Mouse (Mus musculus): ENCODE measurements around the gene Glis2. TPM values are rescaled to one million over a fixed set of nuclear protein-coding genes. Genes with fewer than 3 reads are reported as not detected.
"Not testable (repeated sequence)": the region's sequence is repeated elsewhere in the genome, so short reads cannot be mapped to it uniquely, and the experiment has no call there.

The Glis2 gene
- polyA plus RNA-seq, 1 experiment from 2014 or later: 31.3 TPM

DNA sequence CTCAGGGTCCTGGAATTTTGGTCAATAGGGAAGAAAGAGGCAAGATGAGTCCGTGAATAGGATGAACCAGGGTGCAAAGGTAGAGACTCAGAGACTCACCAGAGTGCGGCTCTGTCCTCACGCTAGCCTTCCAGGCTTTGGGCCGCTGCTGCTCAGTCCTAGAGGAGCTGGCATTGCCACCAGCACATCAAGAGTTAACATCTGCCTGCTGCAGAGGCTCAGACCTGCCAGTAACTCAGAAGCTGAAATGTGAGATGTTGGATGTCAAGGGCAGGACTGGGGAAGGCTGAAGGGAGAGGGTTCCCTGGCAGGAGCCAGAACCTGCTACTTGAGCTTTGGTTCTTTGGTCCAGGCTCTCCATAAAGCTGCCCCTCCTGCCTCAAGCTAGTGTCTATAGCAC, 23.8 kb upstream of the Glis2 start:
- Histone ChIP-seq H3K27ac (ENCODE audit: low read depth, low read length) (no peak overlapping the region), H3K4me2 (ENCODE audit: low read depth, low read length, severe bottlenecking) (no peak overlapping the region), H3K36me3 (ENCODE audit: control insufficient read depth, insufficient read depth, low read length) (no peaks in the 10 kb centered on the region), H3K4me1 (replicated peaks; ENCODE audit: control insufficient read depth, insufficient read depth, low read length) (no peaks in the 10 kb centered on the region), H3K9ac (ENCODE audit: low read length) (no peak overlapping the region; the same call in 1 of the 2 replicates), H3K4me3 (ENCODE audit: low read depth, low read length) (no peak overlapping the region), H3K9me3 (ENCODE audit: control insufficient read depth, low read length) (no peaks in the 10 kb centered on the region), H3K27me3 (ENCODE audit: control insufficient read depth, insufficient read depth, low read length) (no peaks in the 10 kb centered on the region)
- WGBS: 55% methylated on average over 4 of the region's 4 CpGs
- ATAC-seq (replicated peaks; ENCODE audit: low FRiP score) (no peak), DNase-seq (ENCODE audit: low spot score) (no peak)

GRCm38 (mm10) chr16:4576038-4576437, 18.5 kb upstream of the Glis2 start:
- no peak for ATAC-seq (replicated peaks; ENCODE audit: low FRiP score)
- H3K27ac ChIP-seq (ENCODE audit: low read depth, low read length): no peak overlapping the region
- no peak overlapping the region for H3K4me3 ChIP-seq (ENCODE audit: low read depth, low read length)

GRCm38 (mm10) chr16:4576873-4577272, 17.6 kb upstream of the Glis2 start:
- Histone ChIP-seq H3K27ac (ENCODE audit: low read depth, low read length) (no peak overlapping the region), H3K4me2 (ENCODE audit: low read depth, low read length, severe bottlenecking) (no peak overlapping the region), H3K27me3 (ENCODE audit: control insufficient read depth, insufficient read depth, low read length) (no peaks in the 10 kb centered on the region), H3K4me3 (ENCODE audit: low read depth, low read length) (no peak overlapping the region), H3K4me1 (replicated peaks; ENCODE audit: control insufficient read depth, insufficient read depth, low read length) (no peaks in the 10 kb centered on the region), H3K9ac (ENCODE audit: low read length) (no peak overlapping the region), H3K9me3 (ENCODE audit: control insufficient read depth, low read length) (no peaks in the 10 kb centered on the region), H3K36me3 (ENCODE audit: control insufficient read depth, insufficient read depth, low read length) (no peaks in the 10 kb centered on the region)
- no peak for ATAC-seq (replicated peaks; ENCODE audit: low FRiP score)
- DNase-seq (ENCODE audit: low spot score): no peak
- WGBS: 62% methylated on average over 2 of the region's 2 CpGs

More at GRCm38 (mm10) chr16:4576038-4576437, 18.5 kb upstream of the Glis2 start:
- Histone ChIP-seq H3K36me3 (ENCODE audit: control insufficient read depth, insufficient read depth, low read length) (no peaks in the 10 kb centered on the region), H3K4me2 (ENCODE audit: low read depth, low read length, severe bottlenecking) (no peak overlapping the region), H3K27me3 (ENCODE audit: control insufficient read depth, insufficient read depth, low read length) (no peaks in the 10 kb centered on the region), H3K9ac (ENCODE audit: low read length) (no peak overlapping the region), H3K4me1 (replicated peaks; ENCODE audit: control insufficient read depth, insufficient read depth, low read length) (no peaks in the 10 kb centered on the region), H3K9me3 (ENCODE audit: control insufficient read depth, low read length) (no peaks in the 10 kb centered on the region)
- WGBS: 42% methylated on average over 2 of the region's 2 CpGs
- DNase-seq (ENCODE audit: low spot score): no peak

DNA sequence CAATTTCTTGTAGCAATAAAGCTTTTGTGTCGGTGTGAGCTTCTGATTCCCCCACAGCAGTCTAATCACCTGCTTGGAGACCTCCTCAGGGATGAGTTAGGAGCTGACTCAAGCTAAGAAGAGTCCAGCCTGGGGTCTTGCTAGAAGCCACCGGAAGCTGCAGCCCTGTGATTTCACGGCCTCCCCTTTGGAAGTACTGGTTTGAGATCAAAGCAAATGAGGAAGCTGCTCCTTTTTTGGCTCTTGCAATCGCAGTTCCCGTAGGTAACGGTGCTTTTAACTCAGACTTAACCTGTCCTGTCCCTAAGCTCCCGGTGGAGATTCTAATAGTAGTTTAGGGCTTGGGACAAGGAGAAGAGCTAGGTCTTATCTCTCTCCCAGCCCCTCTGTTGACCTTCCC, 15.9 kb upstream of the Glis2 start:
- H3K36me3 ChIP-seq (ENCODE audit: control insufficient read depth, insufficient read depth, low read length): no peaks in the 10 kb centered on the region
- DNase-seq (ENCODE audit: low spot score) (no peak), ATAC-seq (replicated peaks; ENCODE audit: low FRiP score) (no peak)
- no peak overlapping the region for H3K4me3 ChIP-seq (ENCODE audit: low read depth, low read length)
- WGBS: 82% methylated on average over 7 of the region's 7 CpGs
- no peaks in the 10 kb centered on the region for H3K27me3 ChIP-seq (ENCODE audit: control insufficient read depth, insufficient read depth, low read length)
- no peaks in the 10 kb centered on the region for H3K9me3 ChIP-seq (ENCODE audit: control insufficient read depth, low read length)
- H3K4me2 ChIP-seq (ENCODE audit: low read depth, low read length, severe bottlenecking): no peak overlapping the region
- no peak overlapping the region for H3K9ac ChIP-seq (ENCODE audit: low read length)
- H3K4me1 ChIP-seq (replicated peaks; ENCODE audit: control insufficient read depth, insufficient read depth, low read length): no peaks in the 10 kb centered on the region
- H3K27ac ChIP-seq (ENCODE audit: low read depth, low read length): no peak overlapping the region

DNA sequence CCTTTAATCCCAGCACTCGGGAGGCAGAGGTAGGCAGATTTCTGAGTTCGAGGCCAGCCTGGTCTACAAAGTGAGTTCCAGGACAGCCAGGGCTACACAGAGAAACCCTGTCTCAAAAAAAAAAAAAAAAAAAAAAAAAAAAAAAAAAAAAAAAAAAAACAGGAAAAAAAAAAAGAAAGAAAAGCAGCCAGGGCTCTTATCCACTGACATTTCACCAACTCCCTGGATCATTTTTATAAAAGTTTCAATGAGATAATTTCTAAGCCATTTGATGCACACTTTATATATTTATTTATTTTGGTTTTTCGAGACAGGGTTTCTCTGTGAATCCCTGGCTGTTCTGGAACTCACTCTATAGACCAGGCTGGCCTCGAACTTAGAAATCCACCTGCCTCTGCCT, 13.3 kb upstream of the Glis2 start:
- 94% methylated on average over 4 of the region's 4 CpGs for WGBS

GRCm38 (mm10) chr16:4583807-4584206, 10.7 kb upstream of the Glis2 start:
- Histone ChIP-seq H3K27me3 (ENCODE audit: control insufficient read depth, insufficient read depth, low read length) (no peaks in the 10 kb centered on the region), H3K9me3 (ENCODE audit: control insufficient read depth, low read length) (no peaks in the 10 kb centered on the region), H3K4me3 (ENCODE audit: low read depth, low read length) (no peak overlapping the region), H3K9ac (ENCODE audit: low read length) (no peak overlapping the region), H3K27ac (ENCODE audit: low read depth, low read length) (no peak overlapping the region), H3K4me2 (ENCODE audit: low read depth, low read length, severe bottlenecking) (no peak overlapping the region), H3K36me3 (ENCODE audit: control insufficient read depth, insufficient read depth, low read length) (no peaks in the 10 kb centered on the region), H3K4me1 (replicated peaks; ENCODE audit: control insufficient read depth, insufficient read depth, low read length) (peaks cover 11% of the 10 kb centered on the region)
- no peak for DNase-seq (ENCODE audit: low spot score)
- ATAC-seq (replicated peaks; ENCODE audit: low FRiP score): no peak
- WGBS: 81% methylated on average over 3 of the region's 3 CpGs

More for the DNA sequence above, 13.3 kb upstream of the Glis2 start:
- not testable (repeated sequence) for H3K36me3 ChIP-seq (ENCODE audit: control insufficient read depth, insufficient read depth, low read length); H3K9ac ChIP-seq (ENCODE audit: low read length); ATAC-seq (replicated peaks; ENCODE audit: low FRiP score); H3K4me3 ChIP-seq (ENCODE audit: low read depth, low read length); DNase-seq (ENCODE audit: low spot score); H3K27ac ChIP-seq (ENCODE audit: low read depth, low read length); H3K27me3 ChIP-seq (ENCODE audit: control insufficient read depth, insufficient read depth, low read length); H3K4me1 ChIP-seq (replicated peaks; ENCODE audit: control insufficient read depth, insufficient read depth, low read length); H3K4me2 ChIP-seq (ENCODE audit: low read depth, low read length, severe bottlenecking); H3K9me3 ChIP-seq (ENCODE audit: control insufficient read depth, low read length)

DNA sequence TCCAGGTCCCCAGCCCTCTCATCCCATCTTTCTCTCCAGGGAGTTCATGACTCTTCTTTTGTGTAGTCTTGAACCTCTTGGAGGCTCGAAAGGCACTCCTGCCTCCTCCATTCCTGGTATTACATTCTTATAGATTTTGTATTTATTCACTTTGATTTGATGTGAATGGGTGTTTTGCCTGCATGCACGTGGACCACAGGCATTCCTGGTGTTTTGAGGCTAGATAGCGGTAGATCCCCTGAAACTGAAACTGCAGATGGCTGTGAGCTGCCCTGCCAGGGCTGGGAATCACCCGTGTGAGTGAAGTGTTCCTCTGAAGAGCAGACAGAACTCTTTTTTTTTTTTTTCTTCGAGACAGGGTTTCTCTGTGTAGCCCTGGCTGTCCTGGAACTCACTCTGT, 10.1 kb upstream of the Glis2 start:
- Histone ChIP-seq H3K4me3 (ENCODE audit: low read depth, low read length) (no peak overlapping the region), H3K27ac (ENCODE audit: low read depth, low read length) (no peak overlapping the region), H3K9ac (ENCODE audit: low read length) (no peak overlapping the region), H3K27me3 (ENCODE audit: control insufficient read depth, insufficient read depth, low read length) (no peaks in the 10 kb centered on the region), H3K36me3 (ENCODE audit: control insufficient read depth, insufficient read depth, low read length) (no peaks in the 10 kb centered on the region), H3K4me2 (ENCODE audit: low read depth, low read length, severe bottlenecking) (no peak overlapping the region), H3K9me3 (ENCODE audit: control insufficient read depth, low read length) (no peaks in the 10 kb centered on the region), H3K4me1 (replicated peaks; ENCODE audit: control insufficient read depth, insufficient read depth, low read length) (peaks cover 11% of the 10 kb centered on the region)
- ATAC-seq (replicated peaks; ENCODE audit: low FRiP score) (no peak), DNase-seq (ENCODE audit: low spot score) (no peak)
- WGBS: 80% methylated on average over 5 of the region's 5 CpGs

GRCm38 (mm10) chr16:4585642-4586530, 8.6 kb upstream of the Glis2 start:
- peak overlapping the region; percentile 31 for H3K4me3 ChIP-seq (ENCODE audit: low read depth, low read length)
- DNase-seq (ENCODE audit: low spot score) (peak; percentile 67), ATAC-seq (replicated peaks; ENCODE audit: low FRiP score) (peak; percentile 38)
- peak overlapping the region; percentile 61 for H3K9ac ChIP-seq (ENCODE audit: low read length)
- H3K9me3 ChIP-seq (ENCODE audit: control insufficient read depth, low read length): no peaks in the 10 kb centered on the region
- WGBS: 10% methylated on average over 14 of the region's 14 CpGs
- peaks cover 11% of the 10 kb centered on the region for H3K4me1 ChIP-seq (replicated peaks; ENCODE audit: control insufficient read depth, insufficient read depth, low read length)
- no peaks in the 10 kb centered on the region for H3K27me3 ChIP-seq (ENCODE audit: control insufficient read depth, insufficient read depth, low read length)
- no peaks in the 10 kb centered on the region for H3K36me3 ChIP-seq (ENCODE audit: control insufficient read depth, insufficient read depth, low read length)
- H3K27ac ChIP-seq (ENCODE audit: low read depth, low read length): peak overlapping the region; percentile 85
- peak overlapping the region; percentile 73 for H3K4me2 ChIP-seq (ENCODE audit: low read depth, low read length, severe bottlenecking)

Measured in forebrain, embryonic 11.5 days (tissue).